Mouse (Mus musculus): ENCODE measurements around the gene Grip1. TPM values are rescaled to one million over a fixed set of nuclear protein-coding genes. Genes with fewer than 3 reads are reported as not detected.

Gene Grip1
- polyA plus RNA-seq, 1 experiment from 2014 or later = 0.87 TPM

DNA sequence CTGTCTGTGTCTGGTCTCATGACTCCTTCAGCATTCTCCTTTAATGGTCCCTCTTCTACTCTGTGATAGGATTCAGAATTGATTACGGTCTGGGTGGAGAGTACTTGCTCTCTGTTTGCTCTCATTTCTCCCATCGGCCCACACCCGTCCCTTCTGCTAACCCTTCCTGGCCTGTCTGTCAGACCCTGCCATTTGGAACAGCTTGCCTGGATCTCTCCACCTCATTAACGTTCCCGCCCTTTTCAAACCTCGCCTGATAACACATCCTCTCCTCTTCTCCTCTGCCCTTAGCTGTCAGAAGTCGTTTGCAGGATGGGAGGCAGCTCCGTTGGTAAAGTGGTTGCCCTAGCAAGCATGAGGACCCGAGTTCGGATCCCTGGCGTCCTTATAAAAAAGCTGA, 370.9 kb downstream of the Grip1 start:
- Histone ChIP-seq H3K27me3 (replicated peaks; ENCODE audit: insufficient read depth, low read length) (no peaks in the 10 kb centered on the region), H3K9me3 (ENCODE audit: low read length) (no peaks in the 10 kb centered on the region), H3K36me3 (ENCODE audit: insufficient read depth, low read length) (no peaks in the 10 kb centered on the region), H3K9ac (replicated peaks; ENCODE audit: low read depth) (no peak overlapping the region), H3K4me1 (ENCODE audit: insufficient read depth, low read depth, low read length) (no peaks in the 10 kb centered on the region), H3K4me2 (replicated peaks; ENCODE audit: low read depth, low read length) (no peak overlapping the region), H3K27ac (ENCODE audit: low read length) (no peak overlapping the region), H3K4me3 (ENCODE audit: low read depth, low read length) (no peak overlapping the region)
- 31% methylated on average over 11 of the region's 11 CpGs for WGBS
- no peak for ATAC-seq
- no peak for TF ChIP-seq EP300 (IDR thresholded peaks at IDR 0.05)
- TF ChIP-seq CTCF (IDR thresholded peaks at IDR 0.05) = no peak
- no peak for DNase-seq (ENCODE audit: low spot score)

DNA sequence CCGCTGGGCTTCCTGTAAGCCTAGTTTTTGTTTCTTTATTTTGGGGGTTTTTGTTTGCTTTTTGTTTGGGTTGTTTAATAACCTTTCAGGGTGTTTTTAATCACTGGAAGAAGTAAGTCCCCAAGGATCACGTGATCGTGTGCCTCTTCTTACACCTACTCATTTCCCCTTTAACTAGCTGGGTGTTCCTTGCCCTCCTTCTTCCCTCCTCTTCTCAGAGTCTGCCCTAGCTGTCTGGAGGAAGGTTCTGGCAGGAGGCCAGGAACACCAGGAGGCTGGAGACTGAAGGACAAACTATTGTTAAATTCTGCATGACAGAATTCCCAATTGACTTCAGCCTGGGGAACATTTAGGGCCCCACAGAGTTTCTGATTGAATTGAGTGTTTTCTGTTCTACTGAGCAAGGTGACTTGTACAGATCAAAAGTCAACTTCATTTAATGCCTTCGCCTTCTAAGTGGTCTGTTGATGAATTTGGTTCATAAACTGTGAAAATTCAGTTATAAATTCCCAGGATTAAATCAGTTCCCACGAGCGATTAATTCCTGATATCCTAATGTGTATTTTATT, 376.8 kb downstream of the Grip1 start:
- Histone ChIP-seq H3K27me3 (replicated peaks; ENCODE audit: insufficient read depth, low read length) (no peaks in the 10 kb centered on the region), H3K36me3 (ENCODE audit: insufficient read depth, low read length) (no peaks in the 10 kb centered on the region), H3K9me3 (ENCODE audit: low read length) (no peaks in the 10 kb centered on the region), H3K4me3 (ENCODE audit: low read depth, low read length) (no peak overlapping the region), H3K4me2 (replicated peaks; ENCODE audit: low read depth, low read length) (no peak overlapping the region), H3K9ac (replicated peaks; ENCODE audit: low read depth) (no peak overlapping the region), H3K4me1 (ENCODE audit: insufficient read depth, low read depth, low read length) (no peaks in the 10 kb centered on the region), H3K27ac (ENCODE audit: low read length) (no peak overlapping the region)
- ATAC-seq (no peak), DNase-seq (ENCODE audit: low spot score) (peak; percentile 26)
- WGBS = 63% methylated on average over 6 of the region's 6 CpGs
- TF ChIP-seq CTCF (IDR thresholded peaks at IDR 0.05) (no peak), EP300 (IDR thresholded peaks at IDR 0.05) (no peak)

- Histone ChIP-seq H3K9ac (replicated peaks; ENCODE audit: low read depth) (no peak overlapping the region), H3K36me3 (ENCODE audit: insufficient read depth, low read length) (no peaks in the 10 kb centered on the region), H3K4me2 (replicated peaks; ENCODE audit: low read depth, low read length) (no peak overlapping the region), H3K9me3 (ENCODE audit: low read length) (no peaks in the 10 kb centered on the region), H3K27me3 (replicated peaks; ENCODE audit: insufficient read depth, low read length) (no peaks in the 10 kb centered on the region), H3K4me3 (ENCODE audit: low read depth, low read length) (no peak overlapping the region), H3K4me1 (ENCODE audit: insufficient read depth, low read depth, low read length) (no peaks in the 10 kb centered on the region), H3K27ac (ENCODE audit: low read length) (no peak overlapping the region)
- TF ChIP-seq EP300 (IDR thresholded peaks at IDR 0.05) (no peak), CTCF (IDR thresholded peaks at IDR 0.05) (no peak)
- 71% methylated on average over 1 of the region's 1 CpGs for WGBS
- ATAC-seq (no peak), DNase-seq (ENCODE audit: low spot score) (no peak)
Observed at GRCm38 (mm10) chr10:119831086-119831485, 377.5 kb downstream of the Grip1 start.

DNA sequence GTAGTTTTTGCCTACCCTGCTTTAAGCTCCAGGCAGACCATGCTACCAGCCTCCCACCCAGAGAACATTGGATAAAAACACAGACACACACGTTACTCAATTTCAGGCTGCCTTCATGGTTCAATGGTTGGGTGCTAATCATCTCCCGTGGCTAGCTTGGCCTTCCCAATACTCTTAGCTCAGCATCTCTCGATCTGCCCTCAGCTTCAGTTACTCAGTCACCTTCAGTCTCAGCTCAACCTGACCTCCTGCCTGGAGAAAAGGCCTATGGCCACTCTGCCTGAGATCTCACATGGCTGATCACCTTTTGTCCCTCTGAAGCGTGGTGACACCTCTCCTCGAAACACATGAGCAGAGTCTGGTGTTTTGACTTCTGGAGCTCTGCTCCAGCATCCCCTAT, 379.7 kb downstream of the Grip1 start:
- no peak overlapping the region for H3K27ac ChIP-seq (ENCODE audit: low read length)
- H3K9ac ChIP-seq (replicated peaks; ENCODE audit: low read depth) = no peak overlapping the region
- ATAC-seq (no peak), DNase-seq (ENCODE audit: low spot score) (no peak)
- H3K36me3 ChIP-seq (ENCODE audit: insufficient read depth, low read length) = no peaks in the 10 kb centered on the region
- no peak overlapping the region for H3K4me3 ChIP-seq (ENCODE audit: low read depth, low read length)
- H3K4me2 ChIP-seq (replicated peaks; ENCODE audit: low read depth, low read length) = no peak overlapping the region
- 84% methylated on average over 5 of the region's 5 CpGs for WGBS
- no peaks in the 10 kb centered on the region for H3K9me3 ChIP-seq (ENCODE audit: low read length)
- H3K4me1 ChIP-seq (ENCODE audit: insufficient read depth, low read depth, low read length) = no peaks in the 10 kb centered on the region
- TF ChIP-seq CTCF (IDR thresholded peaks at IDR 0.05) (no peak), EP300 (IDR thresholded peaks at IDR 0.05) (no peak)
- H3K27me3 ChIP-seq (replicated peaks; ENCODE audit: insufficient read depth, low read length) = no peaks in the 10 kb centered on the region

DNA sequence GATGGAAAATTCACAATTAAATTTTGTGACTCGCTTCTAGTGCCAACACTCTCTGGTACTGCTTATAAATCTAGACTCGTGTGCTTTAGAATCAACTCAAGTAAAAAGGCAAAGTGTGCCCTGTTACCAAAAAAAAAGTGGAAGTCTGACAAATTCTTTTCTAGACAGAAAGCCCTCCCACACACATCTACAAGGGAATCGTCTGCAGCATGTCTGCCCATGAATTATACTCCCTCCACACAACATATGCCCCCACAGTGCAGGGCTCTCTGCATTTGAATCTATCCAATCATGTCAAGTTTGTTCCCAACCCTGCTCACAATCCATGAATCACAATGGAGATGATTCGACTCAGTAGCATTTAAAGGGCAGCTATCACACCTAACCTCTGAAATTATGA, 380.5 kb downstream of the Grip1 start:
- Histone ChIP-seq H3K4me3 (ENCODE audit: low read depth, low read length) (no peak overlapping the region), H3K9me3 (ENCODE audit: low read length) (no peaks in the 10 kb centered on the region), H3K27me3 (replicated peaks; ENCODE audit: insufficient read depth, low read length) (no peaks in the 10 kb centered on the region), H3K36me3 (ENCODE audit: insufficient read depth, low read length) (no peaks in the 10 kb centered on the region), H3K4me2 (replicated peaks; ENCODE audit: low read depth, low read length) (no peak overlapping the region), H3K4me1 (ENCODE audit: insufficient read depth, low read depth, low read length) (no peaks in the 10 kb centered on the region), H3K27ac (ENCODE audit: low read length) (no peak overlapping the region), H3K9ac (replicated peaks; ENCODE audit: low read depth) (no peak overlapping the region)
- DNase-seq (ENCODE audit: low spot score) = no peak
- no peak for ATAC-seq
- TF ChIP-seq CTCF (IDR thresholded peaks at IDR 0.05) (no peak), EP300 (IDR thresholded peaks at IDR 0.05) (no peak)
- 68% methylated on average over 4 of the region's 4 CpGs for WGBS

DNA sequence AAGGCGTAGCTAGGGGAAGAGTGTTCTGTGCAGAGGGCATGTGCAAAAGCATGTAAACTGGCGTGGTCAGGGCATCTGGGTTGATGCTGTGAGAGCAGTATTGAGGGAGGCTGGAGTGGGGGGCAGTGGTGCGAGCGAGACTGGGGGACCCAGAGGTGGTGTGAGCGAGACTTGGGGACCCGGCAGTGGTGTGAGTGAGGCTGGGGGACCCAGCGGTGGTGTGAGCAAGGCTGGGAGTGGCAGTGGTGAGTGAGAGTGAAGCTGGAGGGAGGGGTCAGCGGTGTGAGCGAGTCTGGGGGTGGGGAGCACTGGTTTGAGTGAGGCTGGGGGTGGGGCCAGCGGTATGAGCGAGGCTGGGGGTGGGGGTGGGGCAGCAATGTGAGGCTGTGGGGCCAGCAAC, 386.0 kb downstream of the Grip1 start:
- TF ChIP-seq EP300 (IDR thresholded peaks at IDR 0.05) (no peak), CTCF (IDR thresholded peaks at IDR 0.05) (no peak)
- no peak overlapping the region for H3K9ac ChIP-seq (replicated peaks; ENCODE audit: low read depth)
- no peaks in the 10 kb centered on the region for H3K36me3 ChIP-seq (ENCODE audit: insufficient read depth, low read length)
- no peak for DNase-seq (ENCODE audit: low spot score)
- H3K4me3 ChIP-seq (ENCODE audit: low read depth, low read length) = no peak overlapping the region
- H3K4me2 ChIP-seq (replicated peaks; ENCODE audit: low read depth, low read length) = no peak overlapping the region
- WGBS = 73% methylated on average over 11 of the region's 11 CpGs
- H3K27me3 ChIP-seq (replicated peaks; ENCODE audit: insufficient read depth, low read length) = no peaks in the 10 kb centered on the region
- no peak overlapping the region for H3K27ac ChIP-seq (ENCODE audit: low read length)
- H3K9me3 ChIP-seq (ENCODE audit: low read length) = no peaks in the 10 kb centered on the region
- no peak for ATAC-seq
- H3K4me1 ChIP-seq (ENCODE audit: insufficient read depth, low read depth, low read length) = no peaks in the 10 kb centered on the region

GRCm38 (mm10) chr10:119842004-119842403, 388.4 kb downstream of the Grip1 start:
- no peak for DNase-seq (ENCODE audit: low spot score)
- H3K27ac ChIP-seq (ENCODE audit: low read length) = no peak overlapping the region
- H3K4me3 ChIP-seq (ENCODE audit: low read depth, low read length) = no peak overlapping the region
- no peaks in the 10 kb centered on the region for H3K36me3 ChIP-seq (ENCODE audit: insufficient read depth, low read length)
- H3K4me1 ChIP-seq (ENCODE audit: insufficient read depth, low read depth, low read length) = no peaks in the 10 kb centered on the region
- no peak overlapping the region for H3K9ac ChIP-seq (replicated peaks; ENCODE audit: low read depth)
- no peak overlapping the region for H3K4me2 ChIP-seq (replicated peaks; ENCODE audit: low read depth, low read length)
- TF ChIP-seq CTCF (IDR thresholded peaks at IDR 0.05) (no peak), EP300 (IDR thresholded peaks at IDR 0.05) (no peak)
- no peaks in the 10 kb centered on the region for H3K9me3 ChIP-seq (ENCODE audit: low read length)
- H3K27me3 ChIP-seq (replicated peaks; ENCODE audit: insufficient read depth, low read length) = no peaks in the 10 kb centered on the region
- ATAC-seq = no peak
- WGBS = 80% methylated on average over 4 of the region's 4 CpGs
